Mouse (Mus musculus): Measurements from ENCODE around the gene Atrnl1.
A peak's percentile ranks its signal among the peaks of the same experiment; 100 is the strongest.

Gene Atrnl1

DNA sequence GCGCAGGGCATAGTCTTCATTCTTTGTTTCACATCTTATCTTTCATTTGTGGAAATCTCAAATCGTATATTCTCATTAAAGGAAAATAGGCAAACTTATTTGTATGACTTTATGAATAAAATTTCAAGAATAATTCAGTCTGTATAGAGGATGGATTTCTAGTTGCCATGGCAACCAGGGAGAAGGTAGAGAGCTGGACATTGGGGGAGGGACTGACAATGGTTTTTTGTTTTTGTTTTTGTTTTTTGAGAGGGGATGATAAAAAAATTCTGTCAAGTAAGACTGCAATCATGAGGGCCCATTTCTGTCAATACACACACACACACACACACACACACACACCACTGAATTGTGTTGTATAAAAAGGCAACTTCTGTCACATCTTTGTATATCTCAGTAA, 114.5 kb downstream of the Atrnl1 start:
- no peak for DNase-seq

DNA sequence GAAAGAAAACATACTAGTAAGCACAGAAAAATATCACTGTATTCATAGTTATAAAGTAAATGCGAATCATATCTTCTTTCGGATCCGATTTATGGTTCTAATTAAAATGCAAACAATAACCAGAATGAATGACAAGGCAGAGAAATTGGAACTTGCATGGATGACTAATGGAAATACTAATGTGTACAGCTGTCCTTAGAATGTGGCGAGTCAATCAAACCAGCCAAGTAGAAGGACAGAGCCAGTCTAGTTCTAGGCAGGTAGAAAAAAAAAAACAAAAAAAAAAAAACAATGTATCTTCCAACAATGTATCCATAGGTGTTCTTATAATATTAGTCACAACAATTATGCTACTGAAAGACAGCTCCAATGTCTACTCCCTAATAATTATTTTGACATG, 116.2 kb downstream of the Atrnl1 start:
- no peak for DNase-seq

DNA sequence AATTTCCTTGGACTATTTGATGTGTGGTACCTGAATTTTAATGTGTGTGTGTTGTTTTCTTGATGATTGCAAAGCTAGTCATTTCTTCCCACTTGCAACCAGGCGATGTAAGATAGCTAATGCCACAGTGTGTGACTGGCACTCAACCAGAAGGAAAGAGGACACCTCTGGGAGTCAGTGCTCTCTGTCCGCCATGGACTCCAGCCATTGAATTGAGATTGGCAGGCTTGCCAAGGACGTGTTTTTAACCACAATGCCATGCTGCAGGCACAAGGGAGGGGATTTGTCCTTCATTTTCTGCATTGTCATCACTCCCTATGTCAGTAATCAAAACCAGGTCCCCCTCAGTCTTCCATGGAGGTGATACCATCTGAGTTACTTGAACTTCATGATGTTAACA, 126.6 kb downstream of the Atrnl1 start:
- no peak for DNase-seq

DNA sequence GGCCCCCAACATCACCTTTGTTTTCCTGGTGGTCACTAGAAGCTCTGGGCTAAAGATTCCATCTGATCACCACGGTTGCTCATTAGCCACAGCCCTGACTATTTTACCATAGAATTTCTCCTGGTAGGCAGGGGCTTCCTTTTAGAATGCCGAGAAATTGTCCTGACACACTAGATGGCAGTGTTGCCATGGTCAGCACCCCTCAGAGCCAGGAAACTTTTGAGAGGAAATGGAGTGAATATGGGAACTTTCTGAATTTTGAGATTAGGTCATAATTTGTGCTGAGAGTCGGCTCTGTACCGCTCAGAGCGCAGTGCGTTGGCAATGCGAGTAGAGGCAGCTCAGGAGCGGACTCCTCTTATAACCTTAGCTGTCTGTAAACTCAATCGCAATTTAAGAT, 134.7 kb downstream of the Atrnl1 start:
- peak; percentile 70 for DNase-seq

DNA sequence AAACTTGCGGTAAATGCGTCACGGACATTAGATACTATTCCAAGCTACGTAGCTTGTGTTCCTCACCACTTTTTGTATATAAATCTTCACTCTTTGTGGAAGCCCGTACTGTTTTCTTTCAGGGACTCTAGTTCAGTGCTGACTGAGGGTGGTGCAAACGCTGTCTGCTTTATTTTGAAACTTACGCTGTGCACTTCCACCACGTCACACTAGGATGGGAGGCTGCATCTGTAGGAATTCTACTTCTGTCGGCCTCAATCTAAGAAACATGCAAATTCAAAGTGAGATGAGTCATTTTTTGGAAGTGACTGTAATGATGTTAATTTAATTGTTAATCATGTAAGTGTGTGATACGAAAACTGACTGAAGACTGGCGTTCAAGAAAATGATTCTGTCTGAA, 135.7 kb downstream of the Atrnl1 start:
- DNase-seq, result no peak

DNA sequence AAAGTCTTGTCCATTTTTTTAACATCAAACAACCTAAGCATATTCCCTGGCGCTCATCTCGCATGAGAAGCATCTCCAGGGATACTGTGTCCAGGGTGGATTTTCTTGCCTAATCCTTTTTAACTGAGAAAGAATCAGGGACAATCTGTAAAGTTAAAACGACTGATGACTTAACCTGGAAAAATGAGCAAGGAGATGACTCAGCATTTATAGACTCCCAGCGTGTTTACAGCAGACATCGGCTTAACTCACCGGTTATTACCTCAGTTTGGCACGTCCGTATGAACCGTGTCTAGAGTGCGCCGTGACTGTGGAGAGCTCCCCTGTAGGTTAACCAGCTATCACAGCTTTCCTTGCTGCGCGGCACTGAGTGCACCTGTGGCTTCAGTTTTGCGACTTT, 141.4 kb downstream of the Atrnl1 start:
- DNase-seq, result no peak

DNA sequence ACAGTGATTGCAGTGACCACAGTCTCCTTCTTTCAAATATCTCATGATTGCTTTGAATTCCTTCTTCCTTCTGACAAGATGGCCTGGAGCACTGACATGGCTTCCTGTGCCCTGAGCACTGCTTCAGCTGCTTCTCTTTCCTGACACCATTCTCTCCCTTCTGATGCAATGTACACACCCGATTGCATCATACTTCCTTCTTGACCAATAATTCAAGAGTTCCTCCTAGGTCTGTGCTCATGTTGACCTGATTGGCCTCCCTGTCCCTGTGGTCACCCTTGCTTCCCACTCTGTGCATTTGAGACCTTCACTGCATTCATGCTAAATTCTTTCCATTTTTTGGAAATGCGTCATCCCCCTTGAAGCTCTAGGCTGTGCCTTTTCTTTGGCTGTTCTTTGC, 151.7 kb downstream of the Atrnl1 start:
- DNase-seq, result no peak

DNA sequence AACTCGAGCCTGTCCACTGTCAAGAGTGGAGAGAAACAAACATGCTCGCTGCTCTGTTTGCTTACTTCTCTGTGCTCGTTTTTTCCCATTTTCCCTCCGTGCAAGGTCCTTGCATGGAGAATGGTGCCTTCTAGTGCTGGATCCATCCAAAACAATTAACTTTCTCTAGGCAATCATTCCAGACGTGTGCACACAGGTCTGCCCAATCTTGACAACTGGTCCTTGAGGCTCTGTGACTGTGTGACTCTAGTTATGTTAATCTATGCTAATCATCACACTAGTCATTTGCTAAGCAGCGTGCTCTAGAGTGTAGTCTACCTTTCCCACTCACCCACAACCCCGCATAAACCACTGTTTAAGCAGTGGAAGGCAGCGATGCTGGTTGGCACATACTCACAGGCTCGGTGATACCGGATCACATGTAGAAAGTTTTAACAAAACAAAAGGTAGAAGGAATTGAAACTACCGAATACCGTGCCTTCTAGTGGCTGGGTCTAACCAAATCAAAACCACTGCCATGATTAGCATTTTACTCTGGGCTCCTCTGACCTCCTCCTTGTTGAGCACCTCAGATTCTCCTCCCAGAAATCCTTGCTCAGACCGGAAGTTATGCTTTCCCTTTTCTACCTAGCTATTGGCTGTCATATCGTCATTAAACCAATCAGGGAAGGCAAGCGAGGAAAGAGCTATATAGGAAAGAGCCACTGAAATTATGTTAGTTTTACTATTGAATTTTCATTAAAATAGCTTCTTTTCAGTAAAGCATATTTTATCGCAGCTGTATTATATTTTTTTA, 153.9 kb downstream of the Atrnl1 start:
- DNase-seq, result no peak

DNA sequence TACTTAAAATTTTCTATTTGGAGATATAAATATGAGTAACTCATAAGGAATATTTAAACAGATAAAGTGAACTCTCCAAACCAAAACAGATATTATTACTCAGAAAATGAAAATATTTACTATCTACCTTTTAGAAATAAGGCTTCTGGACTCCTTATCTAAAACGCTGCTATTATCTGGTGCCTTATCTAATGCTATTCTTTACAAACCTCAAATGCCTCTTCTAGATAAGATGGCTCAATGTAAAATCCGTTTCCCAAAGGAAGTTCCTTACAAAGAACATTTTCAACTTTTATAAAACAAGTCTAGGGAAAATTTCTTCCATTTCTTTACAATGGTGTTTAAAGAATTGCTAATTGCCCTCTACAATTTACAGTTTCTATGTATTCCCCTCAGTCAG, 156.2 kb downstream of the Atrnl1 start:
- DNase-seq, result no peak

DNA sequence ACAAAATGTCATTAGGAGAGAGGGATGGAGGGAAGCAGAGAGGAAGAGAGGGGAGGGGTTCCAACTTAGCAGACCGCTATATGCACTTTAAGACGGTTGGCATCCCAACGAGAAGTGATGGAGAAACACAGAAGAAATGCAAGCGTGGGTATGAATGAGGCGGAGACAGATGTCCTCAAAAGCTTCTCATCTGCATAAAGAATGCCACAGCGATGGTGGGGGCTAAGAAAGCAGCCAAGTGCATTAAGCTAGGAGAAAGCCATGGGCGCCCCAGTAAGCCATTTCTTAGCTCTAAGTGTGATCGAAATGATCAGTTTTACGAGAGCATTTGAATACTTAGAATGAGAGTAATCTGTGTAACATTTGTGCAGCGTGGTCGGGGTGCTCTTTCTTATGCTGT, 157.8 kb downstream of the Atrnl1 start:
- DNase-seq, result no peak

DNA sequence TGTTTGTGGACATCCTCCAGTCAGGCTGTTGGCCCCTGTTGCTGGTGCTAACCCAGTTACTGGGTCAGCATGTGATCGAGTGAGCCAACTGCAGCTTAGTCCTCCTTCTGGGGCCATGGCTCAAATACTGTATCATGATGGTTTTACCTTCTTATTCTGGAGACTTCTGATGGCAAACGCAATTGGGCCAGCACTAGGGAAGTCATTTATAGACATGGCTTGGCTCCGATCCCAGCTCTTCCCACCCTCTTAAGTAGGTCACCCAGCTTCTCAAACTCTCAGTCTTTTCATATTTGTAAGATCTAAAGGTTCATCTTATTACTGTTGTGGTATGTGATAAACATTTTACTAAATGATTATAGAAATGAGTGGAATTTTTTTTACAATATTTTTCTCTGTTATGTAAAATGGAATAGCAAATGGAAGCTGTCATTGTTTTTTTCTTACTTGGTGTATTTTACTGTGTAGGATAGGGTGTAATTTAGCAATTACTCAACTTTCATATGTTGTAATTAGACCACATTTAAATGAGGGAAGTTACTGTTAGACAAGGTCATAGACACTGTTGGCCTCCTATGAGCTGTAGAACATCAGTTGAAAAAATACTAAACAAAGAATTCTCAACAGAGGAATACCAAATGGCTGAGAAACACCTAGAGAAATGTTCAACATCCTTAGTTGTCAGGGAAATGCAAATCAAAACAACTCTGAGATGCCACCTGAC, 171.7 kb downstream of the Atrnl1 start:
- DNase-seq, result no peak

DNA sequence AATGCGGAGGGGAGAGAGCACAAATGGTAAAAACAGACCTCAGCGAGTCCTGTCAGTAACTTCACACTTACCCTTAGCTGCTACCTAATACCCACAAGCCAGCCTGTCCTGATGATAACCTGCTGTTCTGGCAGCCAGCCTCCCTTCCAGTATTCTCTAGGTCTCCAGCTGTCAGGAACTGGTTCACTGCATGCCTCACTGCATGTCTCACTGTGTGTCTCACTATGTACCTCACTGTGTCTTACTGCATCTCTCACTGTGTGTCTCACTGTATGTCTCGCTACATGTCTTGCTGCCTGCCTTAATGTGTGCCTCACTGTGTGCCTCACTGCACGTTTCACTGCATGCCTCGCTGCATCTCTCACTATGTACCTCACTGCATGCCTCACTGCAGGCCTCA, 175.9 kb downstream of the Atrnl1 start:
- DNase-seq, result peak; percentile 8

DNA sequence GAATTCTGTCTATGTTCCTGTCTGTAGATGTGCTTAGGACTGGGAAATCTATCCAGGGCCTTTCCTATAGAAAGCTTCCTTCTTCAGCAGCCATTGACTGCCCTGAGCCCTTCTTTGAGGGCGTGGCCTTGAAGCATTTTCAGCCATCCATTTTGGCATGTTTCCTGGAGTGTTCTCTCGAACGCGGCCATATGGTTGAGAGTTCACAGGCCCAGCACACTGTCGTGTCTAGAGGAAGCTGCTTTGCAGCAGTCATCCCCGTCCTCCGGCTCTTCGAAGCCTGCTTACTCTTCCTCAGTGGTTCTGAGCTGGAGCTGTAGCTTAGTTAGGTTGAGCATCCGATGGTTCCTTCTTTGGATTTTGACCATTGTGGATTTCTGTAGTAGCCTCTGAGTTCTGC, 191.4 kb downstream of the Atrnl1 start:
- no peak for DNase-seq

DNA sequence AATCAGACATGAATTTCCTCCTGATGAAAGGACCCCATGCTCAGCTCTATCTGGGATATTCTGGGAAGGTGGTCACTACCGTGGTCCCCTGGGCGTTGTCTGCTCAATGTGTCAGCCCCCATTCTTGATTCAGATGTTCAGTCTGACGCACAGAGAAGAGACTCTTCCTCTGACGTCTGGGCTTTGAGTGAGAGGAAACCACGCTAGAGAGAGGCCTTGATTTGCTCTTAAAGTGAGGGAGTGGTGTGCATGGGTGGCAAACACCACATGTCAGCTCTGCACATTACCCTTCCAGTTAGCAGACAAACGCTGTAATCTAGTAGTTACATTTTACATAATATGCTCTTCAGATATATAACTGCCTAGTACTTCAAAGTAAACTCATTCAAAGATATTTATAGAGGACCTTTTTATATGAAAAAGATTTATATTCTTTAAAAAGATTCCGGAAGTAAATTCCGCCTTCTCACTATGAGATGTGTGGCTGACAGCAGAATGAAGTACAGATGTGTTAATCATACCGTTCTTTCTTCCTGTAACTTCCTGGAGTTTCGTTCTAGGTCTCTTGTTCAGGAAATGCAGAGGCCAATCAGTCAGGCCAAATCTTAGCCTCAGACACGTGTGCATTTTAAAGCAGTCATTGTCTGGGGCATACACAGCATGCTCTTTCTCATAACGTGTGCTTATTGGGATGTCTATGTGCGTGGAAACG, 192.1 kb downstream of the Atrnl1 start:
- DNase-seq, result no peak

DNA sequence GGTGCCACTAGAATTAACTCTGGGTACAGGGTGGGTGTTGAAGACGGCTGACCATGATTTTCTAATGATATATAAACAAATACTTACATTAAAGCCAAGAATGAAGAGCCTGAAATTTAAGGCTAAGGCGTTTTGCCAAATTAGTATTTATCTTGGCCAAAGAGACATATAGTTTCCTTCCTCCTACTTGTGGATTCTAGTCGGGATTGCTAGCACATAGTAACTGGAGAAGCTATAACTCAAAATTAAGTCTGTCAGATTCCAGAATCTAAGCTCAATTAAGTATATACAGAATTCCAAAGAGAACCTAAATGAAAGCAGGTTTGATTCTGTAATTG, 192.6 kb downstream of the Atrnl1 start:
- DNase-seq, result no peak

DNA sequence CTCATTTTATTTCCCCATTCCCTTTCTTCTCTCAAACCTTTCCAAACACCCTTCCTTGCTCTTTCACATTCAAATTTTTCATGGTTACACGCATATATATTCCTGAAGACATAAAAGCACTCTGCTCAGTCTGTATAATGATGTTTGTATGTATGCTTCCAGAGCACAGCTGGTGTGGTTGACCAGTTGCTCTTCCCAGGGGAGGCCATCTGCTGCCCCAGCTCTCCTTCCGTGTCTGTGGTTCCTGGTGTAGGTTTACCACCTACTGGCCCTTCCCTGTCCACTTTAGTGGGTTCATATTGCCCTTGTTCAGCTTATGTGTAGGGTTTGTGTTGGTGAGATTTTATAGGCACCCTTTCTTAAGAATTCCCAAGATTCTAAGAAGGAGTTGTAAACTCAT, 197.5 kb downstream of the Atrnl1 start:
- no peak for DNase-seq

DNA sequence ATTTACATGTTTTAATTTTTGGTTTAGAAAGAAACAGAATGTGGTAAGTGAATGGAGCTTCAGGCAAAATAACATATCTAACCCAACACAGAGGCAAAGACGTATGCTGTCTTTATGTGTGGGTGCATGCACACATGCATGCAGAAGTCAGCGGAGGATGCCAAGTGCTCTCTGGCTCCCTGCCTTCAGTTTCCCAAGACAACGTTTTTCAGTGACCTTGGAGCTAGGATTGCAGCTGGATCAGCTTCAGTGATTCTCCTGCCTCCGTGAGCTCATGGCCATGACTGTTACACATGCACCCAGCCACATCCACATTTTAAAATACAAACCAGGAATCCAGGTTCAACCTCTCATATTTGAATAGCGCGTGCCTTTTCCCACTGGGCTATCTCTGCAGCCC, 203.5 kb downstream of the Atrnl1 start:
- no peak for DNase-seq

DNA sequence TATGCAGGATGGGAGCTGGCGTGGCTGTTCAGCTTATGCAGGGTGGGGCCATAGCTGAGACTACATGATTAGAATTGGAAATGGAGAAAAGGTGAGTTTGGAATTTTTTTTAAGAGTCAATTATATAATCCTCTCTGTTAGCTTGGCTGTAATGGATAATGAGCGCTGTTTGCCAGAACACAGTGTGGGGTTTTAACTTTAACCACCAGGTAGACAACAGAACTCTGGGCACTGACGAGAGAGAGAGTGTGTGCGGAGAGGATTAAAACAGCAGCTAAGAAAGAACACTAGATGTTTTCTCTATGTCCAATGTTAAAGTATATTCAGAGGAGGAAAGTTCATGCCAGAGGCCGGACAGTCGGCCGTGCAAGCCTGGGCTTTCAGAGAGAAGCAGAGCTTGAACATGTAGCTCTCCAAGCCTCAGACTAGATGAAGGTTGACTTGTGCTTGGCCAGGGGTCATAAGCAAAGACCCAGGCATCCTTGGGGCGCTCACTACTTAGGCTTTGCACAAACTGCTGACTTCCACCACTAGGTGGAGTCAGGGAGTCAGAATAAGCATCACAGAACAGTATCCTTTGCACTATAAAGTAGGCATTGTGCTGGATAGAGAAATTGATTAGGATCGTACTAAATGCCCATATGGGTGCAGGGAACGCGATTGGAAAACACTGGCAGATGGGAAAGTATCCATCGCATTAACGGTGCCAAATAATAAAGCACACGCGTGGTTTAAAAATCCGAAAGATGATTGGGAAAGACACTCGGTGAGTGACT, 205.6 kb downstream of the Atrnl1 start:
- DNase-seq, result peak; percentile 72

DNA sequence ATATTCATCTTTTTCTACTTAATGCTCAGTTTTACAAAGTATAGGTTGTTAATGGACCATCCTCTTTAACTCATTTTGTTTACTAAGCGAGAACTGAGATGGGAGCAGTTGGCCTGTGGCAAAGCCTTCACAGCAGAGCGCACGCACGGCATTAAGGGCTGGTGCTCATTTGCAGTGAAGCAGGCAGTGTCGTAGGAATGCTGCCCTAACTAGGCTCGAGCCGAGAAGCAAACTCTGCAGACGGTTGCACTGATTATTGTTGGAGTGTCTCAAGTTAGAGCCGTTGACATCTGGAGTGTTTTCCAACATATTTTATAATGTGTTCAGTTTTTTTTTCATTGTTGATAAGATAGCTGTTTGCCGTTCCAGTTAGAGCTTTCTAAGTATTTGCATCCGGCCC, 206.9 kb downstream of the Atrnl1 start:
- peak; percentile 17 for DNase-seq

DNA sequence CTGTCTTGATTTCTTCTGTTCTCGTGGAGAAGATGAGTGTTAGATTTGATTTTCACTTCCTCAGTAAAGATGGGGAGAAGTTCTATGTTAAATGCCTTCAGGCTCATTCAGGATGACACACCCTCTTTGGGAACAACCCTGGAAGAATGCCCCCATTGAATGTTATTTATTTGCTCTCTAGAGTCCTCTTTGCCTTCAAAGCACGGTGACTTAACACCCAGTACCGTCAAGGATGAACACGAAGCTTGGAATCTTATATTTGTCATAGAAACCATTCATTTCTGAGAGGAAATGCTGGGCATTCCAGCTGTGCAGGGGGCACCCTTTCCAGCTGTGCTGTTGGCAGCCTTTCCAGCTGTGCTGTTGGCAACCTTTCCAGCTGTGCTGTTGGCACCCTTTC, 212.6 kb downstream of the Atrnl1 start:
- no peak for DNase-seq

DNA sequence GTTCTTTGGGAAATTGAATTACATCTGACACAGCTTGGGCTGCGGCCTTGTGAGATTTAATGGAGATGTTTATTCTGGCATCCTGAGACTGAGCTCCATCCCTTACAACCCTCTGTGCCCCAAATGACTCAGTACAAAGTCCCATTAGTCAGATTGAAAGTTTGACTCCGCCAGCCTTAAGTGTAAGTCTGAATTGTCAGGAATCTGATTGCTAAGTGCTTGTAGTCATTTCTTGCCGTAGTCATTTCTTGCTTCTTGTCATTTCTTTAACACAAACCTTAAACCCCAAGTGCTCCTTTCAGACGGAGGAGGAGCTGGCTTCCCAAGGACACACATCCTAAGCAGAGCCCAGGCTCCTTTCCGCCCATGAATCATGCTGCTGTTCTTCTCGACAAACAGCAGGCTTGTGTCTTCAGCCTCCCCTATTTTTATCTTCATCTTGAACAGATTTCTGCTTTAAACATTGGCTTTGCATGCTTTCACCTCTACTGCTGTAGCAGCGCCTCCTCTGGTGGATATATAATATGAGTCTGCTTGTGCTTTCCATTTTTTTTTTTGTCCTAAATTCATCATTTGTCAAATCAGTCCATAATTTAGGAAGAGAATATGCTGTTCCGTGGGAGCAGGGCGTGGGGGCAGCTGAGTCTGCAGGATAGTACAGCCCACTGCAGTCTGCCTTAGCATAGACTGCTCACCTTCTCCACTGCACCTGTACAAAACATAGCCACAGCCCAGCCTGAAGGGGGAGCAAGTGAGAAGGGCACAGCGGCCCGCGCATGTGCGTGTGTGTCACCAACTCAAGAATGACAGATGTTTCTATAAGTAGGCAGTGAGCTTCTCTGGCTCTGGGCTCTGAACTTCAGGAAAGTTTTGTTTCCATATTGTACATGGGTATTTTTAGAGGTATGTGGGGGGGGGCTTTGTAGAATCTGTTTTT, 214.7 kb downstream of the Atrnl1 start:
- DNase-seq, result no peak

DNA sequence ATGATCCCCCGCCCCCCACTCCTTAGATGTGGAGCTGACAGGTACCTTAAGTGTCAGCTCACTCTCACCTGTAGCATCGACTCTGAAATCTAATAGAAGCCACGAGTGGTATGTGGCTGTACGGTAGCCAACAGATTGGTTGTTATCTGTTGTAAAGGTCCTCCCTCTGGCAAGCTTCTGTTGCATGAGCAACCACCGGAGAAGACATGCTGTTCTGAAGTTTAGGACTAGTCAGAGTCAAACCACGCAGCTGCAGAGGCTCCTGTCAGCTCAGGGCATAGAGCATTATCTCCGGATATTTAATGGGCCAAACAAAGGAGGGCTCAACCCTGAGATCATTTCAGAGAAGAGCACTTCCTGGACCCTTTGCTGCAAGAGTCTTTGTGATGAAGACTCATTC, 222.2 kb downstream of the Atrnl1 start:
- no peak for DNase-seq

Data from embryo, embryonic 11 days (tissue).